Mouse (Mus musculus): ENCODE measurements around the gene Olfr116. TPM values are rescaled to one million over a fixed set of nuclear protein-coding genes. Genes with fewer than 3 reads are reported as not detected.

The Olfr116 gene
- polyA plus RNA-seq (2015; fragmentation: Nextera tagmentation; extraction: Ambion mirVana) = not detected in 2 replicates

GRCm38 (mm10) chr17:37627009-37627408 is at the start of gene Olfr116, which contains the start of gene Olfr115:
Olfr116 (minus strand) TSS chr17:37627199.
Olfr115 (minus strand) TSS chr17:37627109.
- WGBS (ENCODE audit: insufficient replicate concordance) = 79% methylated on average over 2 of the region's 2 CpGs

GRCm38 (mm10) chr17:37666688-37667087 is 39.7 kb upstream of the Olfr116 start, which contains the start of gene Olfr118:
Olfr118 (plus strand) TSS chr17:37666988.
- H3K4me1 ChIP-seq (ENCODE audit: insufficient read depth) = no peaks in the 10 kb centered on the region
- TF ChIP-seq EP300 (IDR thresholded peaks at IDR 0.05; ENCODE audit: low read depth) (no peak), CTCF (IDR thresholded peaks at IDR 0.05; ENCODE audit: low read depth) (no peak)
- no peaks in the 10 kb centered on the region for H3K9me3 ChIP-seq (ENCODE audit: low read length)
- no peak within 1 kb of the TSS for H3K9ac ChIP-seq (replicated peaks)
- no peak within 1 kb of the TSS for H3K4me3 ChIP-seq (ENCODE audit: low read depth, low read length)
- WGBS (ENCODE audit: insufficient replicate concordance) = 49% methylated on average over 2 of the region's 2 CpGs
- no peaks in the 10 kb centered on the region for H3K36me3 ChIP-seq (replicated peaks; ENCODE audit: insufficient read depth, low read length)
- no peaks in the 10 kb centered on the region for H3K27me3 ChIP-seq (ENCODE audit: insufficient read depth, low read length)
- H3K27ac ChIP-seq (ENCODE audit: low read depth) = no peak within 1 kb of the TSS
- ATAC-seq (no peak), DNase-seq (no peak)
- no peak within 1 kb of the TSS for H3K4me2 ChIP-seq (ENCODE audit: low read depth, low read length)

More at GRCm38 (mm10) chr17:37627009-37627408, at the start of gene Olfr116, which contains the start of gene Olfr115:
- H3K4me2 ChIP-seq (ENCODE audit: low read depth, low read length) = no peak within 1 kb of the TSS
- DNase-seq = no peak
- no peak within 1 kb of the TSS for H3K4me3 ChIP-seq (ENCODE audit: low read depth, low read length)
- no peak within 1 kb of the TSS for H3K27ac ChIP-seq (ENCODE audit: low read depth)
- ATAC-seq = no peak
- no peaks in the 10 kb centered on the region for H3K9me3 ChIP-seq (ENCODE audit: low read length)
- no peak for TF ChIP-seq EP300 (IDR thresholded peaks at IDR 0.05; ENCODE audit: low read depth)
- TF ChIP-seq CTCF (IDR thresholded peaks at IDR 0.05; ENCODE audit: low read depth) = no peak
- no peak within 1 kb of the TSS for H3K9ac ChIP-seq (replicated peaks)
- H3K27me3 ChIP-seq (ENCODE audit: insufficient read depth, low read length) = no peaks in the 10 kb centered on the region
- no peaks in the 10 kb centered on the region for H3K36me3 ChIP-seq (replicated peaks; ENCODE audit: insufficient read depth, low read length)
- no peaks in the 10 kb centered on the region for H3K4me1 ChIP-seq (ENCODE audit: insufficient read depth)

- 43% methylated on average over 1 of the region's 1 CpGs for WGBS (ENCODE audit: insufficient replicate concordance)
- no peak within 1 kb of the TSS for H3K27ac ChIP-seq (ENCODE audit: low read depth)
- no peaks in the 10 kb centered on the region for H3K9me3 ChIP-seq (ENCODE audit: low read length)
- TF ChIP-seq EP300 (IDR thresholded peaks at IDR 0.05; ENCODE audit: low read depth) = no peak
- no peak for TF ChIP-seq CTCF (IDR thresholded peaks at IDR 0.05; ENCODE audit: low read depth)
- H3K9ac ChIP-seq (replicated peaks) = no peak within 1 kb of the TSS
- no peak within 1 kb of the TSS for H3K4me3 ChIP-seq (ENCODE audit: low read depth, low read length)
- no peaks in the 10 kb centered on the region for H3K27me3 ChIP-seq (ENCODE audit: insufficient read depth, low read length)
- H3K4me1 ChIP-seq (ENCODE audit: insufficient read depth) = no peaks in the 10 kb centered on the region
- no peaks in the 10 kb centered on the region for H3K36me3 ChIP-seq (replicated peaks; ENCODE audit: insufficient read depth, low read length)
- DNase-seq = no peak
- no peak for ATAC-seq
- H3K4me2 ChIP-seq (ENCODE audit: low read depth, low read length) = no peak within 1 kb of the TSS
Observed at GRCm38 (mm10) chr17:37663682-37664081, 36.7 kb upstream of the Olfr116 start, which contains the start of gene Olfr117. Olfr117 (minus strand) TSS chr17:37663782.

- H3K4me3 ChIP-seq (ENCODE audit: low read depth, low read length) = no peak within 1 kb of the TSS
- no peak within 1 kb of the TSS for H3K27ac ChIP-seq (ENCODE audit: low read depth)
- ATAC-seq = no peak
- DNase-seq = no peak
- no peaks in the 10 kb centered on the region for H3K9me3 ChIP-seq (ENCODE audit: low read length)
- no peak within 1 kb of the TSS for H3K9ac ChIP-seq (replicated peaks)
- no peaks in the 10 kb centered on the region for H3K27me3 ChIP-seq (ENCODE audit: insufficient read depth, low read length)
- H3K4me2 ChIP-seq (ENCODE audit: low read depth, low read length) = no peak within 1 kb of the TSS
- TF ChIP-seq CTCF (IDR thresholded peaks at IDR 0.05; ENCODE audit: low read depth) (no peak), EP300 (IDR thresholded peaks at IDR 0.05; ENCODE audit: low read depth) (no peak)
- no peaks in the 10 kb centered on the region for H3K36me3 ChIP-seq (replicated peaks; ENCODE audit: insufficient read depth, low read length)
- no peaks in the 10 kb centered on the region for H3K4me1 ChIP-seq (ENCODE audit: insufficient read depth)
Observed at GRCm38 (mm10) chr17:37592643-37593042, 34.4 kb downstream of the Olfr116 start, which contains the start of gene Olfr114. Olfr114 (minus strand) TSS chr17:37592743.

DNA sequence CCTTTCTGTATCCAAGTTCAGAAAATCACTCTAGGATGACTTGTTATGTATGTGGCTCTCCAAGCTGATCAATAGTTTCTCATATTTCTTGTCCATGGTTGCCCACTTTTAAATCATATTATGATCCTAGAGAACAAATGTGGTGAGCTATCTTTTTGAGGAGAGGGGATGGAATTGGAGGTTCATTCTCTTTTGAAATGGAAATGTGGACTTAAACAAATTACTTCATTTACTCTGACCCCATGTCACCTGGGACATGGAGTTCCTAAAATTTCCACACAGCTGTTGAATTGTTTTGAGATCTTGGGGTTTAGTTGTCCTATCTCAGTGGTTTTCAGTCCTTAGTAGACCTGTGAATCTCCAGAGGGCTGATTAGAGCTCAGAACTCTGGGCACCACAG is 49.4 kb downstream of the Olfr116 start, which contains the start of gene Olfr113:
Gene Olfr113 (minus strand): TSS at position 101 of the 400 bp plus-strand sequence.
- H3K4me2 ChIP-seq (ENCODE audit: low read depth, low read length) = no peak within 1 kb of the TSS
- no peaks in the 10 kb centered on the region for H3K9me3 ChIP-seq (ENCODE audit: low read length)
- no peaks in the 10 kb centered on the region for H3K36me3 ChIP-seq (replicated peaks; ENCODE audit: insufficient read depth, low read length)
- H3K4me3 ChIP-seq (ENCODE audit: low read depth, low read length) = no peak within 1 kb of the TSS
- H3K27me3 ChIP-seq (ENCODE audit: insufficient read depth, low read length) = no peaks in the 10 kb centered on the region
- DNase-seq (no peak), ATAC-seq (no peak)
- no peaks in the 10 kb centered on the region for H3K4me1 ChIP-seq (ENCODE audit: insufficient read depth)
- TF ChIP-seq EP300 (IDR thresholded peaks at IDR 0.05; ENCODE audit: low read depth) (no peak), CTCF (IDR thresholded peaks at IDR 0.05; ENCODE audit: low read depth) (no peak)
- H3K27ac ChIP-seq (ENCODE audit: low read depth) = no peak within 1 kb of the TSS
- H3K9ac ChIP-seq (replicated peaks) = no peak within 1 kb of the TSS

Other genes starting within 250 kb of the Olfr116 start
- not detected in 2 replicates for gene Olfr105-ps, start 248.2 kb downstream of the Olfr116 start, polyA plus RNA-seq (2015; fragmentation: Nextera tagmentation; extraction: Ambion mirVana)
- not detected in 2 replicates for gene Olfr106-ps, start 236.8 kb downstream of the Olfr116 start, polyA plus RNA-seq (2015; fragmentation: Nextera tagmentation; extraction: Ambion mirVana)
- not detected in 2 replicates for gene Olfr107, start 228.0 kb downstream of the Olfr116 start, polyA plus RNA-seq (2015; fragmentation: Nextera tagmentation; extraction: Ambion mirVana)
- not detected in 2 replicates for gene Olfr108, start 181.7 kb downstream of the Olfr116 start, polyA plus RNA-seq (2015; fragmentation: Nextera tagmentation; extraction: Ambion mirVana)
- not detected in 2 replicates for gene Olfr109, start 168.3 kb downstream of the Olfr116 start, polyA plus RNA-seq (2015; fragmentation: Nextera tagmentation; extraction: Ambion mirVana)
- gene H2-M2, start 143.6 kb downstream of the Olfr116 start, polyA plus RNA-seq (2015; fragmentation: Nextera tagmentation; extraction: Ambion mirVana) = not detected in 2 replicates
- not detected in 2 replicates for gene Olfr110, start 134.7 kb downstream of the Olfr116 start, polyA plus RNA-seq (2015; fragmentation: Nextera tagmentation; extraction: Ambion mirVana)
- gene Olfr111, start 119.2 kb downstream of the Olfr116 start, polyA plus RNA-seq (2015; fragmentation: Nextera tagmentation; extraction: Ambion mirVana) = not detected in 2 replicates
- not detected in 2 replicates for gene Olfr112, start 57.7 kb downstream of the Olfr116 start, polyA plus RNA-seq (2015; fragmentation: Nextera tagmentation; extraction: Ambion mirVana)
- gene Olfr113, start 49.5 kb downstream of the Olfr116 start, polyA plus RNA-seq (2015; fragmentation: Nextera tagmentation; extraction: Ambion mirVana) = not detected in 2 replicates
- not detected in 2 replicates for gene Olfr114, start 34.5 kb downstream of the Olfr116 start, polyA plus RNA-seq (2015; fragmentation: Nextera tagmentation; extraction: Ambion mirVana)
- not detected in 2 replicates for gene Olfr115, start 90 bp downstream of the Olfr116 start, polyA plus RNA-seq (2015; fragmentation: Nextera tagmentation; extraction: Ambion mirVana)
- not detected in 2 replicates for gene Olfr117, start 36.6 kb upstream of the Olfr116 start, polyA plus RNA-seq (2015; fragmentation: Nextera tagmentation; extraction: Ambion mirVana)
- not detected in 2 replicates for gene Olfr118, start 39.8 kb upstream of the Olfr116 start, polyA plus RNA-seq (2015; fragmentation: Nextera tagmentation; extraction: Ambion mirVana)
- gene Olfr119, start 69.4 kb upstream of the Olfr116 start, polyA plus RNA-seq (2015; fragmentation: Nextera tagmentation; extraction: Ambion mirVana) = not detected in 2 replicates
- not detected in 2 replicates for gene Olfr120, start 94.6 kb upstream of the Olfr116 start, polyA plus RNA-seq (2015; fragmentation: Nextera tagmentation; extraction: Ambion mirVana)
- not detected in 2 replicates for gene Olfr121, start 121.7 kb upstream of the Olfr116 start, polyA plus RNA-seq (2015; fragmentation: Nextera tagmentation; extraction: Ambion mirVana)
- gene Olfr122, start 141.4 kb upstream of the Olfr116 start, polyA plus RNA-seq (2015; fragmentation: Nextera tagmentation; extraction: Ambion mirVana) = not detected in 2 replicates
- not detected in 2 replicates for gene Olfr123, start 166.3 kb upstream of the Olfr116 start, polyA plus RNA-seq (2015; fragmentation: Nextera tagmentation; extraction: Ambion mirVana)
- not detected in 2 replicates for gene Olfr124, start 172.7 kb upstream of the Olfr116 start, polyA plus RNA-seq (2015; fragmentation: Nextera tagmentation; extraction: Ambion mirVana)
- not detected in 2 replicates for gene Olfr125, start 205.8 kb upstream of the Olfr116 start, polyA plus RNA-seq (2015; fragmentation: Nextera tagmentation; extraction: Ambion mirVana)
- not detected in 2 replicates for gene Olfr126, start 220.3 kb upstream of the Olfr116 start, polyA plus RNA-seq (2015; fragmentation: Nextera tagmentation; extraction: Ambion mirVana)